Mouse (Mus musculus) left cerebral cortex, postnatal 4 days (tissue): ENCODE results near the gene Rassf3. TPM values are rescaled to one million over a fixed set of nuclear protein-coding genes. Genes with fewer than 3 reads are reported as not detected.

Experiments used
- DNase-seq: peaks from one replicate; pipeline ENCODE4 v3.0.0-alpha.2; 2022
- intact Hi-C: fragments of 180-260 bp; cut with DNase I; formaldehyde crosslinking; loops from one replicate; pipeline ENCODE4 v1.15.1; 2025
- total RNA-seq, 2 experiments: library from RNA; stranded (reverse); gene quantifications; 2 replicates each; pipeline ENCODE4 v1.2.3; 2021

The Rassf3 gene
- total RNA-seq, 2 experiments from 2014 or later: 17.4 to 22.9 TPM

DNA sequence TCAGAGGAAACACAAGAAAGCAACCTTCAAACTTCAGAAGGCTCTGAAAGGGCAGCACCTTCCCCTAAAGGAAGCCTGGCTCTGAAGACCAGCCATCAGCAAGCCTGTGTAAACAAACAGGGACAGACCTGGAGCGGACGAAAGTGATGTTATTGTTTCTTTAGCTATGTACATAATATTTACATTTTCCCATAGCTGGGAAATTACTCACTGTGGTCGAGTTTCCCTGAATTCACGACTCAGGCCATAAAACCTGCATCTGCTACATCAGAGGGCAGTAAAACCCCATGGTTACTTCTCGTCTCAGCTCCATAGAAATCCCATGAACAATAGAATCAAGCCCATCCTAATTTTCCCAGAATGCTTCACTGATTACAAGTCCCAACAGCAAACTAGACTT is 11.1 kb downstream of the Rassf3 start:
- intact Hi-C loops: no loop called here
- DNase-seq: no peak

DNA sequence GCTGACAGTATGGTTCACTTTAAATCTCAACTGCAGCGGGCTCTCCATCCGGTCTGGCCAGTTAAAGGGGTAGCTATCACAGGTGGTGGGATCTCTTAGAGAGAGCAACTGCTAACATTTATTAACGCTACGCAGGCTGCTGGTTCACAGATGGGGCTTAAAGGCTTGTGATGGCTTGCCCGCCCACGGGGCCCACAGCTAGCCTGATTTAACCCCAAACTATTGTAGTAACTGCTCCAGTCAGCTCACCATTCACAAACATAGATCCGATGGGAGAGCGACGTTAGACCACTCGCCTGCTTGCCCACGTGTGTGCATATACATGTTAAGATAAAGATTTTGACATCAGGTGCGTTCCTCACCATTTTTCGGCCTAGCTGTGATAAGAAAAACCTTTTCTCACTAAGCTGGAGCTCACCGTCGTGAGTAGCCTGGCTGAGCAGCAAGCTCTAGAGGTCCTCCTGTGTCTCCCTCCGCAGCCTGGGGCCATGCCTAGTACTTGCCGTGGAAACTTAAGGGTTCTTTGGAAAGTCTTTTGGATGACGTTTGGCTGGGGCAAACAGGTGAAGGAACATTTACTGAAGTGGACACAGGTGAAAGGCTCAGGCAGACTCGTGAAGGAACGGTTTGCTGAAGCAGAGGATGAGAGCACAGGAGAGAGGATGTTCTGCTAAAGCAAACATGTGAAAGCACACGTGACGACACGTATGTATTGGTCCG is 13.8 kb downstream of the Rassf3 start:
- intact Hi-C loops: no loop called here
- DNase-seq: peak; percentile 34

DNA sequence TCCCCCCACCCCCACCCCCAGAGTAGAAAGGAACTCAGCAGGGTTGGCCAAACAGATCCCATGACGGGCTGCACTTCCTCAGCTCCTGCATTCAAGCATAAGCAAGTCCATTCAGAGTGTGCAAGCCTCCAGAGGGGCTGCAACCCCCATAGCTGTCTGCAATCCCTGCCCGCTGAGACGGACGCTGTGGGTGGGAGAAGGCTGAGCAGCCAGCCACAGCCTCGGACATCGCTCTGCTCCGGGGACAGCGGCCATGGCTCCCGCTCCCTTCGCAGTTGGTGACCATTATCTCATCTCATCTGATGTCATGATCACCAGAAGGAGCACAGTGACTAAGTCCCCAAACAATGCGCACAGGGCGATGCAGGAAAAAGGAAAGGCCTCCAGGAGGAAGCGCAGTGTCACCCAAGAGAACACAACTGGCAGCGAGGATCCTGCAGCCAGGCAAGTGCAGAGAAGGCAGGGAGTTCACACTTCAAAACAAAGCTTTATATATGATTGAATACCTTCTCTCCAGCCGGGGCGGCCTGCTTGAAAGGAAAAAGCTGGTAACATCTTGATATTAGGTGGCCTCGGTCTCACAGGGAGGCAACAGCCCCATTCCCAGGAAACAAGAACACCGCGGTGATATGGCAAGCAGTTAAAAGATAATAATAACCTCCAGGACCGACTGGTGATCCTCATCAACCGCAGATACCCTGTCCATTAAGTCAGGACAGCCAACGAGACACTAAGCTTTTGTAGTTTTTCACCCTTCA is 14.6 kb downstream of the Rassf3 start:
- intact Hi-C loops: no loop called here
- peak; percentile 69 for DNase-seq

DNA sequence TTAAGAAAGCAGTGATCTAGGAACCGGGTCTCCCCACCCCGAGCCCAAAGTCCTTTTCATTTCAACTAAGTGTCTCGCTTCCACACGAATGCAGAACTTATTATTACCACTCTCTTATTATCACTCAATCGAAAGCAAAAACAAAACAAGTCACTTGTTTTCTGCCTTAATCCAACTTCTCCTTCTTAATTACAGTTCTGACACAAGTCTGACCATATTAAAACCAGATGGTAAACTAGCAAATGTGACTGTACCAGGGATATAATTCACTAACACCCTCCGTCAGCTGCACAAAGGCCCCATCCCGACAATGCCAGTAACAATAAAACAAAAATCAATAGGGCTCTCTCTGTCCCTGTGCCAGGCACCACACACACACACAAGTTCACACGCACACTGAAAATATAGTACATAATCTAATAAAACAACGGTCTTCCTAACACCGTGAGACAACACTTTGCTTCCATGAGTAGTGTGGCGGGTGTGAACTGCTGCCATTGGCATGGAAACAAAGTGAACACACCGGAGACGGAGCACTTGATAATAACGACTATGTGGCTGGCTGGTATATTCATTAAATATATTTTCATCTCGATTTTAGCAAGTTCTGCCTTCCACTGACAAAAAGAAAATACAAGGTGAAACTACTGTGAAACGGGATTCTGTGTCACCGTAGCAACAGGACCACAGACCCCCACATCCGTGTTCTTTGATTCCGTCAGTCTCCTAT is 16.9 kb downstream of the Rassf3 start:
- intact Hi-C loops: no loop called here
- DNase-seq: no peak

DNA sequence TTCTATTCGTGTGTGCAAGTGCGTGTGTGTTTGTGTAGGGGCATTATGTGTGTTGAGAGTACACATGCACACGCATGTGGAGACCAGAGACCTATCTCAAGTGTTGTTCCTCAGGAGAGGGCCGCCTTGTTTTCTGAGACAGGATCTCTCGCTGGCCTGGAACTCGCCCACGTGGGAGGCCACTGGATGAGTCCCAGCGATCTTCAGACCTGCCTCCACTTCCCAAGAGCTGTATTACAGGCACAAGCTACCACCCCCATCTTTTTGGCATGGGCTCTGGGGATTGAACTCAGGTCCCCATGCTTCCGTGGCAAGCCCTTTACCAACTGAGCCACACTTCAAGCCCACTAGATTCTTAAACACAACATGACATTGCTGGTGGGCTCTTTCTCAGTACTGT is 17.7 kb downstream of the Rassf3 start:
- intact Hi-C loops: no loop called here
- DNase-seq: no peak

DNA sequence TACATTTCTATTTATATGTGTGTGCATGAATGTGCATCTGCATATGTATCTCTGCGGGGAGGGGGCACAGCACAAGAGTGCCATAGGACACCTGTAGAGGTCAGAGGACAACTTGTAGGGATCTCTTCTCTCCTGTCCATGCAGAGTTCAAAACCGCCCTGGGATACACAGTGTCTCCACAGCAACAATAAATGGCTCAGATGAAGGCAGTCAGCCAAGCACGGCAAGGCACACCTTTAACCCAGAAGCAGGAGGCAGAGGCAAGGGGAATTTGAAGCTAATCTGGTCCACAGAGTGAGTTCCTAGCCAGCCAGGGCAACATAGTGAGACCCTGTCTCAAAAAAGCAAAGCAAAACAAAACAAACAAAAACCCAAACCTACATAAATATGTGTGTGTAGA is 18.8 kb downstream of the Rassf3 start:
- intact Hi-C loops: no loop called here

DNA sequence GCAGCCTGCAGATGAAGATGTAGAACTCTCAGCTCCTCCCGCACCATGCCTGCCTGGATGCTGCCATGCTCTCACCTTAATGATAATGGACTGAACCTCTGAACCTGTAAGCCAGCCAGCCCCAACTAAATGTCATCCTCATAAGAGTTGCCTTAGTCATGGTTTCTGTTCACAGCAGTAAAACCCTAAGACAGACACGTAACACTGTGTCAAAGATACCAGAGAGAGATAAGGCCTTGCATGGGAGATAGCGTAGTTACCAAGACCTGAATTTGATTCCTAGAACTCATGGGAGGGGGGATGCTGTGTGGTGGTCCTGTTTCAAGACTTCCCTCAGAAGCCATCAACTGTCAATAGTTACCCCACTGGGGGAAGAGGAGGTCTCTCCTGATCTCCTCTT is 20.6 kb downstream of the Rassf3 start:
- no peak for DNase-seq
- intact Hi-C loops: no loop called here

More for the DNA sequence above, 18.8 kb downstream of the Rassf3 start:
- DNase-seq: no peak

DNA sequence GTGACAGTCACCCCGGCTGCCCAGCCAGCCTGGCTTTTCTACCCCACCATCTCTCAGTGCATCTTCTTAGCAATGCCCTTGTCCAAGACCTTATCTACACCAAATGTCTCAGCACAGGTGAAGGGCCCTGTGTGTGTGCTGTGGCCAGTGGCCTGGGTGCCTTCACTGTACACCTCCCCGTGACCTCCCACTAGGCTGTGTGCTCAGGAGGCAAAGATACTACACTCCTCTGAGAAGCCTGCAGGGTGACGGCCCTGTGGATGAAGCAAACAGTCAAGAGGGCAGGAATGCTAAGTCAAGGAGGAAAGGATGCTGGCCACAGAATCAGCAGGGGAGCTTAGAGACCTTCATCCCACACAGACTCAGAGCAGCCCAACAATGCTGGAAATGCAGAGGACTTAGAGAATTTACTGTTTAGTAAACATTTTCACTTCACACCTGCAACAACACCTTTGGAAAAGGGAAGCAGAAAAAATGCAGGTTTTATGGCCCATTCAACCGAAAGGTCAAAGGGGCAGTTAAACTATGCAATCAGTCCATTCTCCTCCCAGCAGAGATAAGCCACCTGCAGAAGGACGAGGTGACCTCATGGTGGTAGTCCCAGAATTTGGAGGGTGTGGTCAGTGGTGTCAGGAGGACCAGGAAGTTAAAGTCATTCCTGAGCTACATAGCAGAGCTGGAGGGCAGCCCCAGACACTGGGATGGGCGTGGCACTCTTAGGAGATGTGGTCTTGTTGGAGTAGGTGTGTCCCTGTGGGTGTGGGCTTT is 21.3 kb downstream of the Rassf3 start:
- intact Hi-C loops: no loop called here

DNA sequence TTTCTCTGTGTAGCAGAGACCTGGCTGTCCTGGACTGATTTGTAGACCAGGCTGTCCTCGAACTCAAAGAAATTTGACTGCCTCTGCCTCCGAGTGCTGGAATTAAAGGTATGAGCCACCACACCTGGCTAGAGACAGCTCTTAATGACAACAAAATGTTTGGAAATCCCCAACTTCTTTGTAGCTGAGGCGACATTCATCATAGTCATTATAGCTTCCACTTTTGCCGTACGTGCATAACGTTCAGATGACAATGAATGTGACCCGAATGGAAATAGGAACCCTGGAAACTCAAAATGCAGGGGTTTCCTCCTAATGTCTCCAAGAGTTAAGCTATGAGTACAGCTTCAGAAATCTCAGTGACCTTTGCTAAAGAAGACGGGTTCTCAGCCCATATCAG is 22.1 kb downstream of the Rassf3 start:
- intact Hi-C loops: no loop called here
- no peak for DNase-seq

More for the DNA sequence above, 21.3 kb downstream of the Rassf3 start:
- no peak for DNase-seq

DNA sequence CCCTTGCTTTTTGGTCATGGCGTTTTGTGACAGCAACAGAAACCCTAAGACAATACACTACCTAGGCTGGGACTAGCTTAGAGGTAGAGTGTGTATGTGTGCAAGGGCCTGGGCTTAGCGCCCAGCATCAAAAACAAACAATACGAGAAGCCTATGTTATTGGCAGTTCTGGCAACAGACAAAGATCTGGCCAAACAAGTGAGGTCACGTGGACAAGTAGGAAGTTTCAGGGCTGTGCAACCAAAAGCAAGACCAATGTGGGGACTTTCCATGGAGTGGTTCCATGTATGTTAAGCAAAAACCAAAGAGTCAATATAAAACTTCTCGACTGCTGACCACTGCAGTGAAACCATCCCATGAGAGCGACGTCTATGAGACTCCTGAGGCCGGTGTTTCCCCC is 30.3 kb downstream of the Rassf3 start:
- intact Hi-C loops: no loop called here

DNA sequence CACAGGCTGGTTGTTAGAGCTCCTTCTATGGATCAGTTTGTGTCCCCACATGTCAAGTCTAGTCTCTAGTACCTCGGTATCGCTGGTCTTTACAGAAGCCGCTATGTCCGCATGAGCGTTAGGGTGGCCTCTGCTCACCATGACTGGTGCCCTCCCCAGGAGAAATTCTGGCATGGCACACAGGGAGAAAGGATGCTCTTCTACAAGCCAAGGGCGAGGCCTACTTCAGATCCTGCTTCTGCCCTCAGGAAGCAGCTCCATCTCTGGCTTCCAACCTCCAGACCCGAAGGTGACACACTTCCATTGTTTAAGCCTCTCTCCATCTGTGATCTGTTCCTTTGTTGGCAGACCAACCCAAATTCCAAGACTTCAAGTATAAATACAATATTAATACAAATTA is 31.9 kb downstream of the Rassf3 start:
- DNase-seq: no peak
- intact Hi-C loops: no loop called here

More for the DNA sequence above, 30.3 kb downstream of the Rassf3 start:
- DNase-seq: no peak

DNA sequence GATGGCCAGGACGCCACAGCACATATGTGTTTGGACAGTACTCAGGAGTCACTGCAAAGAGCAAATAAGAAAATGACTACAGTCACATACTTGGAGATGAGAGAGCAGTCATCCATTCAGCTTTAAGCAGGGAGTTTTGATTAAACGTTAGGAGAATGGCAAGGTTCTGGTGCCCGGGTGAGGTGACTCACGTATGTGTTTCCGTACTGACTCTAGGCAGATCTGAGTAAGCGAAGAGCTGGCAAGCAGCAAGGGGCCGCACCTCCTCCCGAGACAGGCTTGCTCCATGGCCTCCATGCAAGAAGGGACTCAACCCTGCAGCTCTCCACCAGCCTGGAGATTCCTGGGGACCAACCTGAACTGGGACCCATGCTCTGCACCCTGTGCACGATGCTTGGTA is 32.4 kb downstream of the Rassf3 start:
- intact Hi-C loops: no loop called here
- no peak for DNase-seq

DNA sequence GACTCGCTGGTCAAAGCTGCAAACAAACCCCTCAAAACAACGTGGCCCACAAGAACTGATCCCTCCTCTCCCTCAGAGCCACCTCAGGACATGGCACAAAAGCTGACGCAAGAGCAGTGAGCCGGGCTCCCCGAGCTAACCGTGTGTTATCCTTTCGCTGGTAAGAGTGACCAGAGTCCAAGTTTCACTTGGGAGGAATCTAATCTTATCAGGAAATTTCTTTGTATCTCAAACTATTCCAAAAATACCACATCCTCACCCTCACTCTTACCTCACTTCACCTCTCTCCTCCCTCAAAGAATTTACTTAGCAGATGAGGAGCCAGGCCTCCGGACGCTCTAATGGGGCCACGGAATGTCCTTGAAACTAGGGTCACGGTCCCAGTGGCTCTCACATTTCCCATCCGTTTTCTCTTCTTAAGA is 36.8 kb downstream of the Rassf3 start:
- intact Hi-C loops: no loop called here
- no peak for DNase-seq

DNA sequence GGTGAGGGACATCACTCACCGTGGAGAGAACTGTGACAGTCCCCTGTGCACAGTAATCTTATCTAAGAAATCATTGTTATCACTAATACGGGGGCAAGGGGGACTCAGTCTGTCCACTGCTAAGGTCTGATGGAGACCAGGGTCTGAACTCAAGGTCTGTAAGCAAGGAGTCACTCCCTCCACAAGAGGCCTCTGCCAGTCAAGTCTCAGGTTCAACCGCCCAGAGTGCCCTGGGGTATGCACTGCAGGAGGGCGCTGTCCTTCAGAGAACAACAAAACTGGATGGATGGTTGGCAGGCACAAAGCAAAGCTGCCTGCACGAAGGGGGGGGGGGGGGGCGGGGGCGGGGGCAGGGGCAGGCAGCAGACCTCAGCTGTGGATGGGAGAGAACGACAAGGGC is 38.0 kb downstream of the Rassf3 start:
- intact Hi-C loops: no loop called here
- no peak for DNase-seq

DNA sequence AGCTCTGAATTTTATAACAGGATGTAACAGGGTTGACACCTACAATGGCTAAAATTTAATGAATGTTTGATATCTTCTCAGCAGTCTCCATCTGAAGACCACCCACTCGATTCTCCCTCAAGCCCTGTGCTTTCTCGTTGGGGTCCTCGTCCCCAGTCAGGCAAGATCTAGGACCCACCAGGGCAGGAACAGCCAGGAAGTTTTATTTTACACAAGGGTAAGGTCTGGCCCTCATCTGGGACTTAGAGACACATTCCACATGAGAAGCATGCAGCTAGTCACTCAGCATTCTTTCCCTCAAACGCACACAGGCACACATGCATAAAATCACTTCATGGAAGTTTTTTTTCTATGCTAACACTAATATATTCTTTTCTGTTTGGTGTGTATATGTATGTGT is 39.5 kb downstream of the Rassf3 start:
- intact Hi-C loops: no loop called here
- DNase-seq: no peak

DNA sequence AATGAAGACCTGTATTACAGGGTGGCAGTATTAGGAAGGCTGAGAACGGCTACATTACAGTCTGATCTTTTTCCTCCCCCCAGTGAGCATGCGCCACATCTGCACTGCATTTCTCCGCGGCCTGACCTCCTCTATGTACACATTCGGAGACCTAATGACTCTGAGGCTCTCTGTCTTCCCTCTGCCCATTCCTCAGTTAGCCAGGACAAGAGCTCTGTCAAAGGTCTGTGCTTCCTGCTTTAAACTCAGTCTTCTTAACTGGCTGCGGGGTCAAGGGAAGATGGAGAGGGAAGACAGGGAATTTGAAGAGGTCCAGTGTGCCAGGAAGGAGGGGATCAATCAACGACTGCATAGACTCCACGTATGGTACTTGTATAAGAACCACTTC is 39.9 kb downstream of the Rassf3 start:
- intact Hi-C loops: no loop called here

DNA sequence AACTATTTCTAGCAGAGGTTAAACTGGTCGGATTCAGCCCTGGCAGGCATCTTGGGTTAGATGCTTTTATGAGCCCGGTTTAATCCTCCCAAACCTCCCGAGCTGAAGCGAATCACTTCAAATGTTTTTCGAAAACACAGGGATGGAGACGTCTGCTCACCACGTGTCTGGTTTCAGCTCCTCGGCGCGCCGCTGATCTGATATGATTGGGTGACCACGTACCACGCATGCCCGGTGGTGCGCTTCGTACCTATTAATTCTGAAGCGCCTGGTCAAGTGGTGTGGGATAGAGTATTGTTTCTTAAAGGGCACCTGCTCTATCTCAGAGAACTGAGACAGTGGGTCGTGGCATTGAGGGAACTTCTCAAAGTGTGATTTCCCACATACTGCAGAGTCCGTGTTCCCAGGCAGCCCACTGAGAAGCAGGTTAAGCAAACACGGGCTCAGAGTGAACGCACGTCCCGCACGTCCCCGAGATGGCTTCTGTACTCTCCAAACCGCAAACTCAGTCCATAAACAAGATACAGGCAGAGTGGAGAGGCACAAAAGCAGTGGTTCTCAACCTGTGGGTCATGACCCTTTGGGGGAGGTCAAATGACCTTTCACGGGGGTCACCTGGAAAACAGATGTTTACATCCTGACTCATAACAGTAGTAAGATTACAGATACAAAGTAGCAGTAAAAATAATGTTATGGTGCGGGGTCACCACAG is 40.4 kb downstream of the Rassf3 start:
- intact Hi-C loops: no loop called here
- DNase-seq: no peak

More for the DNA sequence above, 39.9 kb downstream of the Rassf3 start:
- no peak for DNase-seq

DNA sequence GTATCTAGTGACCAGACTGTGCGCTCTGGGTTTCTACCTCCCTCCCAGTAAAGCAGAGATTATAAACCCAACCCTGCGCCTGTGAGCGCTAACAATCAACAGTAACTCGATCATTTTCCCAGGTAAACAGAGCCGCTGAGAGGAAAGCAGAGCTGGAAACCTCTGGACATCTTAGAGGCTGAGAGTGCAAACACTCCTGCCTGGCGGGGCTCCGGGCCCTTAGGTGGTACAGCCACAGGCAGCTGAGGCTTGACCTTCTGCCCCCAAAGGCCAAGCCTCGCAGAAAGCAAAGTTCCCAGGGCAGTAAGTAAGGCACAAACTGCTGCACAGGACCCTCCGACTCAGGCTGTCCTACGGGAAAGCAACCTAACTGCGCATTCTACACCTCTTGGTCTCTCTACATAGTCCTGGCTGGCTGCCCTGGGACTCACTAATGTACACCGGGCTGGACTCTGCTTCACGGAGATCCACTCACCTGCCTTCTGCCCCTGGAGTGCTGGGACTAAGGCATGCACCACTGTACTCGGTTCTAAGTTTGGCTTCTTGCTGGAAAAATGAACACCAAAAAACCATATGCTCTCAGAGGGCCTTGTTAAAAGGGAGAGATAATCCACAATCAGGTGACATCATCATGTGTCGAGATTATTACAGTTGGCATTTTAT is 41.6 kb downstream of the Rassf3 start:
- DNase-seq: no peak
- intact Hi-C loops: no loop called here

DNA sequence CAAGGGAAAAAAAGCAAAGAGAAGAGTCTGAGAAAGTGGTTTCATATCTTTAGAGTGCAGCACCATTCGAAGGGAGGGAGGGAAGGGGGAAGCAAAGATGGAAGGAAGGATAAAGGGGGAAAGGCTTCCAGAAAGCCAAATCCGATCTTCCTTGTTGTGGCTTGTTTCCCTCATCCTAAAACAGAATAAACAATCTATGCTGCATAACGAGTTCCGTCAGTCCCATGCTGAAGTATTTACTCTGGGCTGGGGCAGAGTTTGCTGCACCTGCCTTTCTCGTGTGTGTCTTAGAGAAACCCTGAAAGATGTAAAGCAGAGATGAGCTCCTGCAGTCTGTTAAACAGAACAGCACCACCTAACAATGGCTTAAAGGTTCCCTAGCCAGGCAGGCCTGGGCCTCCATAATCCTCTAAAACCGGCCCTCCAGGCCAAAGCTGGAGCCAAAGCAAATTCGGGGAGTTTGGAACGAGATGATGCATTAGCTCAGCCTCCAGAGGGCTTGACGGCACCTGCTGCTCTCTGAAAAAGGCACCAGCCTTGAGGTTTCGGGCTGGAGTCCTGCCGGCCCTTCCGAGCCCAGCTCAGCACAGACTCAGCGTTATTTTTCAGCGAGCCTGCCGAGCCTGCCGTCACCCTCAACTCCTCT is 43.4 kb downstream of the Rassf3 start:
- DNase-seq: peak; percentile 67

More for the DNA sequence above, 43.4 kb downstream of the Rassf3 start:
- intact Hi-C loops: no loop called here
